Mouse (Mus musculus) adrenal gland, postnatal 36 days (tissue): ENCODE results near the gene Dtx4. TPM values are rescaled to one million over a fixed set of nuclear protein-coding genes. Genes with fewer than 3 reads are reported as not detected.
"Not testable (repeated sequence)": the region's sequence is repeated elsewhere in the genome, so short reads cannot be mapped to it uniquely, and the experiment has no call there.

Experiments
- DNase-seq, 2 experiments: peaks; one replicate each; pipeline ENCODE4 v3.0.0; 2021; ENCODE audit warnings: mixed read lengths in 1 of 2
- long read RNA-seq, 2 experiments: library from polyadenylated mRNA; stranded (forward); transcript quantifications; one replicate each; pipeline ENCODE4 v2.0.0; 2021; ENCODE audit warnings: borderline sequencing depth in 2 of 2
- total RNA-seq, 2 experiments: library from RNA; stranded (reverse); gene quantifications; 2 replicates each; pipeline ENCODE4 v1.2.3; 2021

The Dtx4 gene
- total RNA-seq, result 10 to 100 TPM; 11.4 to 17.6 TPM
- long read RNA-seq, experiment 1, full-length matches to known transcripts, result 3 of 10 reads
- long read RNA-seq, experiment 1, partial matches to known transcripts, result 3 of 10 reads
- long read RNA-seq, experiment 1, other reads (novel, unspliced or antisense), result 4 of 10 reads
- long read RNA-seq, experiment 2, full-length matches to known transcripts, result 5 of 8 reads
- long read RNA-seq, experiment 2, partial matches to known transcripts, result 3 of 8 reads
- long read RNA-seq, experiment 2, other reads (novel, unspliced or antisense), result 0 of 8 reads

DNA sequence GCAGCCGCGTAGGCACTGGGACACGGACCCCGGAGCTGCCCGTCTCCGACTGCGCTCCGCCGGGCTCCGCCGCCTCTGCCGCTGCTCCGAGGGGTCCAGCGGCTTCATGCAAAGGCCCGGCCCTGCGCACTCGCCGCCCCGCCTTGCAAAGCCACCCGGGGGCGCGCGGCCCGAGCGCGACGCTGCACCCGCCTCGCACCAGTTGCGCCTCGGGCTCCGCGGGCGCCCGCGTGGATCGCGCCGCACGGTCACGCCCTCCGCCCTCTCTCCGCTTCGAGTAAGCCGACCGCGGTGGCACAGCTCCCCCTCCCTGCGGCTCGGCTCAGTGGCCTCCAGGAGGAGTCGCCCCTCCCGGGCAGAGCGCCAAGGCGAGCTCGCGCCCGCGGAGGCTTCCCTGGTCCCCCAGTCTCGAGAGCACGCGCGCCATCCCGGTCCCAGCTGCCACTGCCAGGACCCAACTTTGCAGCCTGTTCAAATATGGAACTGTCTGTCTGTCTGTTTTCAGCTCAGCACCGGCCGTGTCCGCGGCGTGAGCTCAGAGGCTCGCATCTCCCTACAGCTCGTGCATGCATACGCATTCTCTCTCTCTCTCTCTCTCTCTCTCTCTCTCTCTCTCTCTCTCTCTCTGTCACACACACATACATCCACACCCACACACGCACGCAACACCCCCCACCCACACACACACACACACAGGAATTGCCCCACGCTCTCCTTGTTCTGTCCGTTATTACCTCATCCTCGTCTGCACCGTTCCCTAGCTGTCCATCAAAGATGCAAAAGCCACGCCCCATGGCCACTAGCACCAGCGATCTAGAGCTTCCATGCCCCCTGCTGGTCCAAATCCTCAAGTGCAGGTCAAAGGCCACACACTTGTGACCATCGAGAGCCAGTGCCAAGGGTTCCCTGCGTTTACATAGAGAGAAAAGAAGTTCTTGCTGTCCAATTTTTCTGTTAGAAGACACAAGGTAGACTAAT lies at the start of gene Dtx4:
Dtx4 (minus strand) TSS at position 85 of the 978 bp plus-strand sequence.
- peak; percentile 95 for DNase-seq

DNA sequence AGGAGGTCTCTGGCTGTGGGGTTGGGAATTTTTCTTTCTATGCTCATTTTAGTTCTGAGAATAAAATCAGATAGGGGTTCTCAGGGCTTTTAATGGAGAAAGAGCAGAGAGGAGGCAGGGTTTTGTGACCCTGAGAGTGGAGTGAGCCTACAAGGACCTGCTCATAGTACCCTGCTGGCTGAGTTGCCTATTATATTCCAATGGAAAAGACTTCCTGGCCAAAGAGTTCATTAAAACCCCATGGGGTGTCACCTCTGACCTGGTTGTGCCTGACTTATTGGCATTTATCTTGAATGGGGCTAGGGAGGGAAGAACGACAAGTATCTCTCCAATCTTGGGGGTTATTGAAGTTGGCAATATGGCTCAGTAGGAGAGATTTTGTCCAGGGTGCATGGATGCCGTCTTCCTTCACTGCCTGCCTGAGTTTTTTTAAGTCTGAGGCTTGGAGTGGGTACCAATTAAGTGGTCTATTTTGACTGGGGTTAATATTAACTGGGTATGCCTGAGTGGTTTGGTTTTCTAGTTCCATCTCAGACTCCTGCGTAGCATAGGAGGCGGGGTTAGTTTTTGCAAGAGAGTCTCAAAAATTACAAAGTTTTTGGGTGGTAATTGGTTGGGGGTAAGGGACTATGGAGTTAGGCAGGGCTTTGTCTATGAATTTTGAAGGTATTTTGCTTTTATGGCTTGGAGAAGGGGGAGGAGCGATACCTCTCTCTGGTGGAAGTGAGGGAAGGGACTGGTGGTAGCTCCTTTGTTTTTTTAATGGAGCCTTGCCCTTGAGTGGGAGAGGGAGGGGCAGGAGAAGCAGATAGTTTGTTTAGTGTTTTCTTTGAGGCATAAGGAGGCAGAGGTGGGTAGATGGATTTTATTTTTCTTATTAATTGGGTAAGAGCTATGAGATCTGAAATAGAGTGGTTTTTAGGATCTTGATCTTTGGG lies 49.0 kb upstream of the Dtx4 start:
- no peak for DNase-seq

DNA sequence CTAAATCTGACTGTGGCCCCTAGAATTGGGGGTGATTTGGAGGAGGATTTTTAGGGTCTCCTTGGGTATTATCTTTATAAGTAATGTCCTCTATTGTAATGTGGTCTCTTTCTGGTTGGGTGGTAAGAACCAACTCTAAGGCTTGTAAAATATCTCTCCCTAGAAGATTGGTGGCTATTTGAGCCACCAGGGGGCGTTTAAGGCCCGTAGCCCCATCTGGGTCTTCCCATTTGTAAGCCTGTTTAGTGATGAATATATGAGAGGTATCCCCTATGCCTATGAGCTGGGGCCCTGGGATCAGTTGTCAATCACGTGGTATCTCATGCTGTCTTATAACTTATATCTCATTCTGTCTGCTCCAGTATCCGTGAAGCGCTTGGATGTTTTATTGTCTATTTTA lies 47.9 kb upstream of the Dtx4 start:
- peak; percentile 14 to 62 for DNase-seq

GRCm38 (mm10) chr19:12545440-12545839 lies 44.2 kb upstream of the Dtx4 start, which contains the start of gene Fam111a:
Gene Fam111a (plus strand): TSS chr19:12545740.
- not testable (repeated sequence) for DNase-seq

DNA sequence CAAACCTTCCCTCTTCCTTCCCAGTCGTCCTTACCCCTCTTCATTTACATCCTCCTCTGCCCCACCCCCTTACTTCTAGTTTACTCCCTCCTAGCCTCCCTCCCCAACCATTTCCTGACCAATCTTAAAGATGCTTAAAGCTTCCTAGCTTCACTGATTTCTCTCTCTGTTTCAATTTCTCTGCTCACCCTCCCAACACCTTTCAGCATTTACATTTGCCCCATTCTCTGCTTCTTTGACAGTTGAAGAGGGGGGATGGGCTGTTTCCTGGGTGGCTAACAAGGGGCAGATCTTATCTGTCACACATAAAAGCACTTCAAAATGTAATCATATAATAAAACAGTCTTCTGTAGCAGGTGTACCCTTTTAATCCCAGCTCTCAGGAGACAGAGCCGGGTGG lies 40.4 kb upstream of the Dtx4 start:
- no peak for DNase-seq

DNA sequence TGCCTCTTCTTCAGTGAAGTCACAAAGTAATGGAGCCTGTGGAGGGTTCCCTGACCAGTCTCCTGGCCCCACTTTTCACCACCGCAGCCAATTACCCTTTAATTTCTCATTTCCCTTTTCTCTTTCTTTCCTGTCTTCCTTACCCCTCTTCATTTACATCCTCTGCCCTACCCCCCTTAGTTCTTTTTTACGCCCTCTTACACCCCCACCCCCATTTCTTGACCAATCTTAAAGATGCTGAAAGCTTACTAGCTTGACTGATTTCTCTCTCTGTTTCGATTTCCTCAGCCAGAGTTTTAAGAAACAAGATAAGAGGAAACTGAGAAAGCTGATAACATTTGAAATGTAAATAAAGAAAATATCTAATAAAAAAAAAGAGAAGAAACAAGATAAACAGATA lies 39.5 kb upstream of the Dtx4 start:
- no peak for DNase-seq

GRCm38 (mm10) chr19:12539975-12540374 lies 38.7 kb upstream of the Dtx4 start:
- DNase-seq, result no peak

- no peak for DNase-seq
Measured at GRCm38 (mm10) chr19:12537168-12537567, 35.9 kb upstream of the Dtx4 start.

DNA sequence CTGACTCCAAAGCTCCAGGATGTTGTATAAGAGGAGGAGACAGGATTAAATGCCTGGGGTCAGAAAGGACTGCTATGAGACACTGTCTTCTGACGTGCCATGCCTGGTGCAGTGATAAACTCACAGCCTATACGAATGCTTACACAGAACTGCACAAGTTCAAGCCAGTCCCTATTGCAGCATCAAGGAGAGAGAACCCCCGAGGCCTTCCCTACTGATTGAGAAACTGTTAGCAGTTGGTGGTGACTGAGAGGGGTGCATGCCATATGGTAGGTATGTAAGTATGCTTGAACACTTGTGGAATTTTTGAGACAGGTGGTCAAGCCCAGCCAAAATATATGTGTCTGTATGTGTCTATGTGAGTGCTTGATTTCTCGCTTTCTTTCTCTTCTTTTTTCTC lies 22.1 kb upstream of the Dtx4 start:
- DNase-seq, result no peak

GRCm38 (mm10) chr19:12518541-12518890 lies 17.3 kb upstream of the Dtx4 start:
- DNase-seq, result no peak

DNA sequence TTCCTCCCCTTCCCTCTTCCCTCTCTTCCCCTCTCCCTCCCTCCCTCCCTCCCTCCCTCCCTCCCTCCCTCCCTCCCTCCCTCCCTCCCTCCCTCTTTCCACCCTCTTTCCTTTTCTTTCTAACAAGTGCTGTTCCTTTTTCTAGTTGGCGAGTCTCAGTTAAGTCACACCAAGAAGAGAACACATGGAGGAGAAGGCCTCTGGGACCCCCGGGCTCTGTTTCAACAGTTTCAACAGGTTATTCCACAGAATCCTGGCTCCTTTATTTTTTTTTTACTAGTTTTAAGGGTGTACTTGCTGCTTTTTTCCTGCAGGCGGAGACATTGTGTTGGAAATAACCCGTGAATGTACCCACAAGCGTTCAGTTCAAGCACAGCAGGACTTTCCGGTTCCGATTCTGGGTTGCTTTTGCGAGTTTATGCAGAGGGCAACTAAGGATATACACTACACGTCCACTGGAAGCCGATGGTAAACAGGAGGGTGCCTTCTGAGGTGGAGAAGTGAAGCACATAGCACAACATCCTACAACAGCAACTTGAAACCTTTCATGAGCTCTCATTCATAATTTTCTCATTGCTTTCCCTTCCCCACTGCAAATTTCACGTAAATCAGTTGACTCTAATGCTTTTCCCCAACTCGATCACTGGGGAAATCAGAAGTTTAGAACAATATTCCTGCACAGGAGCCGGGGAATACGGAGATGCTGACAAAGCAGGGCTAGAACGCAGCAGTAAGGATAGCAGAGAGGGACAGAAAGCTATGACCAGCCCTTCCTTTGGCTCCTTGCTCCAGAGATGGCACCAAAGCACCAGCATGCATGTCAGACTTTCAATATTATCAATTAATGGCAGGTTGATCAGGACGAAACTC lies 16.7 kb upstream of the Dtx4 start:
- peak; percentile 57 to 66 for DNase-seq

- no peak for DNase-seq
Measured at GRCm38 (mm10) chr19:12514621-12515020, 13.4 kb upstream of the Dtx4 start.

- no peak for DNase-seq
Measured at GRCm38 (mm10) chr19:12502756-12503155, 1.5 kb upstream of the Dtx4 start.

DNA sequence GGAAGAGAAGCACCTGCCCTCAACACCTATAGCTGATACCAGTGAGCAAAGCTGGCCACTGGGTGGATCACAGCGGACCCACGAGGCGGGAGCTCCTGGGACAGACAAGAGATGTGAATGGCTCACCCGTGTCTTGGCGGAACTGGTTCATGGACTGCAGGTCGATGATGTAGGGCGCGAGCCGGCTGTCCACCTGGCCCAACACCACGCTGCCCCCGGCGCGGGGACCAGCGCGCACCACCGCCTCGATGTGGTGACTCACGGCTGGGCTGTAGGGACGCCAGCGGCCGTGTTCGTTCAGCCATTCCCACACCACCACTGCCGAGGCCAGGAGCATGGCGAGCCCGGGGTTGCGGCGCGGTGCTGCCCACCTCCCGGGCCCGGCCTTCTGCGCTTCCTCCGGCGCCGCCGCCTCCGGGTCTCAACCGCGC lies 358 bp downstream of the Dtx4 start:
- DNase-seq, result peak; percentile 79 to 81

GRCm38 (mm10) chr19:12500124-12500523 lies 1.1 kb downstream of the Dtx4 start:
- no peak for DNase-seq

DNA sequence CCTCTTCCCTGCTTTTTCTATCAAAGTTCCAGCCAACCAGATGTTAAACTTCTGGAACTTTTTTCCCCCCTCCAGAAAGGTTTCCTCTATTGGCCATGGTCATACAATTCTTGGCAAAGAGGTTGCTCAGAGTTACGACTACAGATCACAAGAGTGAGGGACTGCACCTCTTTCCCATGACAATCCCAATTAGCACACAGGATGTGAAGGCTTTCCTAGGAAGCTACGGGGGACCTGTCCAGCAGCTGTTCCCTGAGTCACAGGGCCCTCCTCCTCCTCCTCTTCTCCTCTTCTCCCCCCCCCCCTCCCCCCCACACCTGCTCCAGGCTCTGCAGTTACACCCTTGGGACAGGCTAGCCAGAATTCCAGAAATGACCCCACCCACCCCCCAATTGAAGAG lies 1.8 kb downstream of the Dtx4 start:
- no peak for DNase-seq

DNA sequence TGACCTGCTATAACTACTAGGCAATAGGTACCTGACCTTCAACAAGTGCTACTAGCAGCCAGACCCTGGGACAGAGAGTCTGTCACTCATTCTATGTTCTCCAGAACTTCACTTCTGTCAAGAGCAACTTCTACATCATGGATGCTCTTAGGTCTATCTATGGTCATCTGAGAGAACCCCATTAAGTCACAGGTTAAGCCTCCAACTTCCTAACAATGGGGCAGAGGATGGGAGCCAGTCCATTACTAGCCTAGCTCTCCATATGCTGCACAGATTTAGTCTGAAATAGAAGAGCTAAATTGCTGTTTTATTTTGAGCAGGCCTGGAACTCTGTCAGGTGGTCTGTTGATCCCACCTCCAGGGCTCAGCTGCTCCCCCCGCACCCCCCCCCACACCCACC lies 2.3 kb downstream of the Dtx4 start:
- no peak for DNase-seq

DNA sequence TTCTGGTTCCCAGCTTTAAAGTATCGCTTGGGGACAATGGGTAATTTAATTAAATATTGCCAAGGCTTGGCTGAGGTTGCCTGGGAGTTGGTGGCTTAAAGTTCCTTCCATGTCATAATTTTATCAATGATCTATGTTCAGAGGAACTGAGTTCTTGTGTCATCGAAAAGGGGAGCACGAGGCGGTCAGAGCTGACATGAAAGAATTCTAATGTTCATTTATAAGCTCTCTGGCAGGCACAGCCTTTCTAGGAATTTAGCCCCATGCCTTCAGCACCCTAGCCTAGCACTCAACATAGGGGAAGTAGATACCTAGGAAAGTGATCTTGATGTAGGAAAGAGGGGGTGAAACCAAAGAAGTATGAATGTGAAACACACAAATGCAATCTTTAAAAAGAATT lies 2.9 kb downstream of the Dtx4 start:
- DNase-seq, result no peak

DNA sequence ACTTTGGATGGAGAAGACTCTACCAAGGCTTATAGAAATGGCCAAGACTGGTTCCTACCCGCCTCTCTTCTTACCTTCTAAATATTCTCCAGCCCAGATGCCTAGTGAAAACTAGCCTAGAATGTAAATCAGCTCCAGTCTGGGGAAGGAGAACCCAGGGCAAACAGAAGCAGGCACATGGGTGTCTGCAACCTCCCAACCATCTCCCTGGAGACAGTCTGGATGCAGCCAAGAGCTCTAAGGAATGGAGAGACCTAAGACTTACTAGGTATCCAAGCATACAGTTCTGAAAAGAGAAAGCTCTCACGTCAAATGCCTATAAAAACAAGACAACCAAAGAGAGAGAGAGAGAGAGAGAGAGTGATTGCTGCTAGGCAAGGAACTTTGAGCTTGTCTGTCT lies 3.3 kb downstream of the Dtx4 start:
- no peak for DNase-seq

GRCm38 (mm10) chr19:12496241-12496640 lies 5.0 kb downstream of the Dtx4 start:
- no peak for DNase-seq

- no peak for DNase-seq
Measured at GRCm38 (mm10) chr19:12494972-12495535, 6.2 kb downstream of the Dtx4 start.
